Mouse (Mus musculus) ovary, postnatal 14 days (tissue): ENCODE measurements around the gene Prr13.

ENCODE experiments used
- DNase-seq: peaks from one replicate; pipeline ENCODE4 v3.0.0; 2022; ENCODE audit warnings: low spot score

The Prr13 gene

DNA sequence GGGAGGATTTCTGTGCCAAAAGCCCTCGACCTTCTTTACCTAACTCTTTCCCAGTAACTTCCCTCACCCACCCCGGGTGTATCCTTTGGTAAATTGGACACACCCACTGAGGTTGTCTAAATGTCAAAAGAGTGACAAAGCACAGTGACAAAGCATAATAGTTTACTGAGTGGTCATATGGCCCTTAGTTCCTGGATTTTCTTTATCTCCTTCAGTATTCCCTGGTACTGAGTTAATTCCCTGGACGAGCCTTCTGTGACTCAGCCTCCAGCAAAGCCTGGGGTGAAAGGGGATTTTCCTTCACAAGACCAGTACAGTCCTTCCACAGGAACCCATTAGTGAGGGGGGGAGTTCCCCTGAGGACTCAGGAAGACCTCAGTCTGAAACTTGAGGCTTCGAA is 2.1 kb downstream of the Prr13 start:
- DNase-seq = no peak

- no peak for DNase-seq
Observed at GRCm38 (mm10) chr15:102461430-102462075, 2.7 kb downstream of the Prr13 start.

DNA sequence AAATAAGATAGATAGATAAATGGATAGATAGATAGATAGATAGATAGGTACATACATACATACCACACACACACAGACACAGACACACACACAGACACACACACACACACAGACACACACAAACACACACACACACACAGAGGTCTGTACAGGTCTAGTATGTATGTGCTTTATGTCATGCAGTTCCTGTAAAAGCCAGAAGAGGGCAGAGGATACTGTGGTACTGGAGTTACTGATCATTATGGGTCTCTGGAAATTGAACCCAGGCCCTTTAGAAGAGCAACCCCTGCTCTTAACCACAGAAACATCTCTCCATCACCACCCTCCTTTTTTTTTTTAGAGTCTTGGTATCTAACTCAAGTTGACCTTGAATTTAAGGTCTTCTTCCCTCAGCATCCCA is 4.8 kb downstream of the Prr13 start:
- no peak for DNase-seq

DNA sequence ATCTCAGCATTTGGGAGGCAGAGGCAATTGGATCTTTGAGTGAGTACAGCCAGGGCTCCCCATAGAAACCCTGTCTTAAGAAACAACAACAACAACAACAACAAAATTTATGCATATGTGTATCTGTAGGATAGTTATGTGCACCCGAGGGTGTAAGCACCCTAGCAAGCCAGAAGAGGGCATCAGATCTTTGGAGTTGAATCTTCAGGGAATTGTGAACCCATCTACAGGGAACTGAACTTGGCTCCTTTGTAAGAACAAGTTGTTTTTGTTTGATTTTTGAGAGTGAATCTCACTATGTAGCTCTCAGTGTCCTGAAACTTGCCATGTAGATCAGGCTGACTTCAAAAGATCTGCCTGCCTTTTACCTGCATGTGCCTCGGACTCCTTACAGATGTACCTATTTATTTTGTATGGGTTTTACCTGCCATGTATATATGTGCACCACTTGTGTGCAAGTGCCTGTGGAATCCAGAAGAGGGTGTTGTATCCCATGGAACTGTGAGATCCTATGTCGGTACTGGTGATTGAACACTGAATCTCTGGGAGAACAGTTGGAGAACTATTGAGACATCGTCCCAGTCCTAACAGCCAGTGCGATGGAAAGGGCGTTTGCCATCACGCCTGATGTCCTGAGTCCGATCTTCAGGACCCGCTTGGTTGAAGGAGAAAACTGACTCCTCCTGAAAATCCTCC is 10.0 kb downstream of the Prr13 start:
- DNase-seq = no peak

DNA sequence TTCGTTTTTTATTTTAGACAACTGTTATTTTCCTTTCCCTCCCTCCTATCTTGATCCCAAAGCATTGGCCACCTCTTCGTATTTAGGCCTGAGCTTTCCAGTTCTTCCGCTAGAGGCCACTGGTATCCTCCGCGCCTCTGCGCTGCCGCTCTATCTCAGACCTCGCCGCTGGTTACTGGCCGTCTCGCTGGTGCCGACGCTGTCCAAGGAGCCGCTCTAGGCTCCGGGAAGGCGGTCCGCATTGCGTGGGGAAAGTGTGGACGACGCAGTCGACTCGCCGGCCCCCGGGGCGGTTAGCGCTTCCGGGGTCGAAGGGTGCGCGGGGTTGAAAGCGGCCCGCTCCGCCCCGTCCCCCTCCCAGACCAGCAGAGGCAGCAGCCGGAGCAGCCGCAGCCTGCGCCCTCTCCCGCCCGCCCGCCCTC is 11.4 kb downstream of the Prr13 start, which contains the start of gene Pcbp2:
TSS of gene Pcbp2 (plus strand) at position 357 of the 422 bp plus-strand sequence.
- peak; percentile 88 for DNase-seq

DNA sequence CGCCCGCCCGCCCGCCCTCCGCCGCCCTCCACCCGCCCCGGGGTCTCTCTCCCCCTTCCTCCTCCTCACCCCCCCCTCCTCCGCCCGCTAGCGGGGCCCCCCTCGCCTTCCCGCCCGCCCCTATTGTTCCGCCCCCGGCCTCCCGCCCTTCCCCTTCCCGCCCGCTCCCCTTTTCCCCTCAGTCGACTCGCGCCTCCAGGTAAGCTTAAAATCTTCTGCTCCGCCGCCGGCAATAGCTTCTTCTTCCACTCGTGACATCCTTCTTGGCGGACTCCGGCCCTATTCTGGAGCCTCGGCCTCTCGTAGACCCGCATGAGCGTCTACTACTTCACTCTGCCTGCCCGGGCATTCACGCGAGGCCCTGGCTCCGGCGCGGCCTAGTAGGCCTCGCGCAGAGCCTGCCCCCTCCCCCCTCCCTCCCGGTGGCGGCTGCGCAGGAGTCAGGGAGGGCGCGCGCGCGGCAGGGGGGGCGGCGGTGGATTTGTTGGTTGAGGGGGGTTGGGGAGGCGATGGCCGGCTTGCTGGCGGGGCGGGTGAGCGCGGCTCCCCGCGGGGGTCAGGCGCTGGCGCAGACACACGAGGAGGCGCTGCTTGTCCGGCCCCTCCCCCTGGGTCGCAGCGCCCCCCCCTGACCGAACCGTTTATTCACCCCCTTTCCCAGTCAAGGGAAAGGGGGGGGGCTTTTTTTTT is 11.9 kb downstream of the Prr13 start:
- peak; percentile 59 for DNase-seq

GRCm38 (mm10) chr15:102471295-102471645 is 12.4 kb downstream of the Prr13 start:
- DNase-seq = no peak

GRCm38 (mm10) chr15:102471727-102472126 is 12.9 kb downstream of the Prr13 start:
- DNase-seq = no peak

DNA sequence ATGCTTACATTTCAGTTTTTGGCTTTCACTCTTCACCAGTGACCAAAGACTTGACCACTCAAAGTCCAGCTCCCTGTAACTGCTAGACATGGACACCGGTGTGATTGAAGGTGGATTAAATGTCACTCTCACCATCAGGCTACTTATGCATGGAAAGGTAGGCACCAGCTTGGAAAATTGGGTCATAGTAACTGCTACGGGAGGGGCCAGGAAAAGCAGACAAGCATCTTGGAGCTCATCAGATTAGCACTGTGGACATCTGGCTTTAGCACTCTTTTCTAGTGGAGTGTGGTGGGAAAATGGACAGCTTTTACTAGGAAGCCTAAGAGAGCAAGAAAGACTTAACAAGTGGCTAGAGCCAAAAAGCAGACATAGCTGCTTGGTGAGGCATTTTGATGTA is 14.4 kb downstream of the Prr13 start:
- DNase-seq = no peak

DNA sequence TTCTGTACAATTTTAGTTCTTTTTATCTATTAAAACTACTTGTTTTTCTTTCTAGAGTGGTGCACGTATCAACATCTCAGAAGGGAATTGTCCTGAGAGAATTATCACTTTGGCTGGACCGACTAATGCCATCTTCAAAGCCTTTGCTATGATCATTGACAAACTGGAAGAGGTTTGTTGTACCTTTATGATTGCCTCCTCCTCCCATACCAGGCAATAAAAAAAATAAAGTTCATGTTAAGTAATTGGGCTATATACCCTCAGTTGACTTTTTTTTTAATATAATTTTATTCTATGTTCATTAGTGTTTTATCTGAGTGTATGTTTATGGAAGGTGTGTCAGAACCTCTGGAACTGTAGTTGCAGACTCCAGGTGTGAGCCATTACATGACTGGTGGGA is 15.7 kb downstream of the Prr13 start:
- no peak for DNase-seq

- DNase-seq = no peak
Observed at GRCm38 (mm10) chr15:102483136-102483535, 24.3 kb downstream of the Prr13 start.

DNA sequence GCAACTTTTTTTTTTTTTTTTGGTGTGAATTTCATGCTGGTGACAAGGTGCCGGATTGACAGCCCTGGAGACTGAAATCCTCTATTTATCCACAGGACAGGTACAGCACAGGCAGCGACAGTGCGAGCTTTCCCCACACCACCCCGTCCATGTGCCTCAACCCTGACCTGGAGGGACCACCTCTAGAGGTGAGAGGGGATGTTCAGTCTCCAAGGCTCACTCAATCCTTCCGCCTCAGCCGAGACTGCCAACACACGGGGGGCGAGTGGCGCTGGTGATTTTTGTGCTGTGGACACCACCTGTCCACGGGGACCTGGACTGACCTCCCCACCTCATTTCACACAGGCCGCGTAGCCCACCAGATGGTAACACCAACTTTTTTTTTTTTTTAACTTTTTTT is 27.0 kb downstream of the Prr13 start:
- no peak for DNase-seq

DNA sequence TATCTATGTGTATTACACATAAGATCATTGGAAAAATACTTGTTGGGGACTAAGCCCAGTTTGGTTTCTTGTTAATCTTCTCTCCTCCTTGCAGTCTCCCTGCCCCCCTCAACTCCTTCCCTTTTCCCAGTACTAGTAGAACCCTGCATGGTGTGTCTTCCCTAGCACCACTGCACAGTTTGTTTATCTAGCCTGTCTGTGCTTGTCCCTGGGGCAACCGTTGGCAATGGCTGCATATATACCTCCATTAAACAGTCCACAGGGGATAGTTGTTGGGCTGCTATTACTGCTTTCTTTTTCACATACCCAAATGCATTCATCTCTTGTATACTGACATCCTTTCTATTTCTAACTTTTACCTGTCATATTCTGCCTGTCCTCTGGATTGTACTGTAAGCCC is 28.8 kb downstream of the Prr13 start:
- DNase-seq = no peak

DNA sequence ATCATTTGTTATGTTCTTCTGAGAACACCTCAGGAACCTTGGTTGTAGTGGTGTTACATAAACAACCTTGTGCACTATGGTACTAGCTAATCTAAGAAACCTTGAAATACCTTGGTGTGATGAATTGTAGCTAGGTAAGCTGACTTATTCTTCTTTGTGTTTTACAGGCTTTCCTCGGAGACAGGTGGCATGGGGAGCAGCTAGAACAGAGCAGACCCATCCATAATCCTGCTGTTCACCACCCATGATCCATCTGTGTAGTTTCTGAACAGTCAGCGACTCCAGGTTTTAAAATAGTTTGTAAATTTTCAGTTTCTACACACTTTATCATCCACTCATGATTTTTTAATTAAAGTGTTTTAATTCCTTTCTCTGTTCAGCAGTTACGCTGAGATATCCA is 39.5 kb downstream of the Prr13 start:
- no peak for DNase-seq

- no peak for DNase-seq
Observed at GRCm38 (mm10) chr15:102499370-102499769, 40.5 kb downstream of the Prr13 start.

GRCm38 (mm10) chr15:102499851-102500250 is 41.0 kb downstream of the Prr13 start:
- no peak for DNase-seq

DNA sequence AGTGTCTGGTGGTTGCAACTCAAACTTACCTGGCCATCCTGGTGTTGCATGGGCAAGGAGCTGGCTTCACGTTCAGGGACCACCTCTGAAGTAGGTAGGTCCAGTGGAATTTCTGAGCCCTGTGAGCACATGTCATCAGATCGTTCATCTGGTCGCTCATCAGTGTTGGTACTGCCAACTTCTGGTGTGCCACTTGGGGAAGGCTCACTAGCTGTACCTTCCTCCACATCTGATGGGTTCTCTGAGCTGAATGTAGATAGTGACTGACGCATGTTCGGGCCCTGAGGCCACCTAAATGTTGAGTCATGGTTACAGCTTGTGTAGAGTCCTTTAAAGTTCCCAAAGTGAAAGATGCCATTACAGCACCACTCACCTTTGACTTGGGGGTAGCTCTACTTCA is 41.7 kb downstream of the Prr13 start:
- no peak for DNase-seq

DNA sequence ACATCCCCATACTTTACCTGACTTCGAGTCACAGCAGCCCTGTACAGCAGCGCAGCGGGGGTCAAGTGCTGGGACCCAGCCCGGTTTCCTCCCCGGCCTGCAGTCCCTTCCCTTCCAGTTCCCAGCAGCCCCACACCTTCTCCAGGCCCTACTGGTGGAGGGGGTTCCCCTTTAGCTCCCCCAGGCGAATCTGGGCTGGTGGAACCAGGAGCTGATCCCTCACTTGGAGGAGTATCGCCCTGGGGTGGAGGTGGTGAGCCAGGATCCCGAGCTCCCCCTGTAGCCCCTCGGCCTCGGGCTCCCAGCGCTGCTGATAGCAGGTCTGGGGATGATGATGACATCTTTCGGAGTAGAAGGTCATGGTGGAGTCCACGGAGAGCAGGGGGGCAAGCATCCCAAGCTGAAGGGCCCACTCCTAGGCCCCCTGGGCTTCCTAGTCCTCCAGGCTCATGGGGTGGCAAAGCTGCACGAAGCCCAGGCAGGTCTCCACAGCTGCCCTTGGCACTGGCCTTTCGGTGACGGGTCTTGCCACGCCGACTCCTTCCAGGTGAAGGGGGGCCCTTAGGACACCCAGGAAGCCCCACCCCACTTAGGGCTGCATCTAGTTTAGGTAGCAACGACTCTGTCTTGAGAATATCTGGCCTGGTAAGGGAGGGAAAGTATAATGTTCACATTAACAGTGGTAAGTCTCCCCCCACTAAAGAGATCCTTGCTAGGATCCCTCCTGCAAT is 42.4 kb downstream of the Prr13 start:
- no peak for DNase-seq

GRCm38 (mm10) chr15:102502254-102502840 is 43.5 kb downstream of the Prr13 start:
- no peak for DNase-seq

DNA sequence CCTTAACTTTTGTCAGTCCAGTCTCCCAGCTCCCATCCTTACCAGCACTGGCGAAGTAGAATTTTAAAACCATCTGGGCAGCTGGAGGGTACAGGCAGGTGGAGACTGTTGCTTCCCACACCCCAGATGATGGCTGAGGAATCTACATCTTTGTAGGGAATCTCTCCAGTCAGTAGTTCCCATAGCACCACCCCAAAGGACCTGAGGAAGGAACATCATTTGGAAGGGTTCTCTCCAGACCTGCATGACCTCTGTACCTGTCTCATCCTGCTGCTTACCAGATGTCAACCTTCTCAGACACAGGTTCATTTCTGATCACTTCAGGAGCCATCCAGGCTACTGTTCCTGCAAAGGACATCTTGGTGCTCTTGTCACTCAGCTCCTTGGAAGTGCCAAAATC is 44.6 kb downstream of the Prr13 start, which contains the start of gene Gm10337:
TSS of gene Gm10337 (plus strand) at position 276 of the 400 bp plus-strand sequence.
- no peak for DNase-seq

DNA sequence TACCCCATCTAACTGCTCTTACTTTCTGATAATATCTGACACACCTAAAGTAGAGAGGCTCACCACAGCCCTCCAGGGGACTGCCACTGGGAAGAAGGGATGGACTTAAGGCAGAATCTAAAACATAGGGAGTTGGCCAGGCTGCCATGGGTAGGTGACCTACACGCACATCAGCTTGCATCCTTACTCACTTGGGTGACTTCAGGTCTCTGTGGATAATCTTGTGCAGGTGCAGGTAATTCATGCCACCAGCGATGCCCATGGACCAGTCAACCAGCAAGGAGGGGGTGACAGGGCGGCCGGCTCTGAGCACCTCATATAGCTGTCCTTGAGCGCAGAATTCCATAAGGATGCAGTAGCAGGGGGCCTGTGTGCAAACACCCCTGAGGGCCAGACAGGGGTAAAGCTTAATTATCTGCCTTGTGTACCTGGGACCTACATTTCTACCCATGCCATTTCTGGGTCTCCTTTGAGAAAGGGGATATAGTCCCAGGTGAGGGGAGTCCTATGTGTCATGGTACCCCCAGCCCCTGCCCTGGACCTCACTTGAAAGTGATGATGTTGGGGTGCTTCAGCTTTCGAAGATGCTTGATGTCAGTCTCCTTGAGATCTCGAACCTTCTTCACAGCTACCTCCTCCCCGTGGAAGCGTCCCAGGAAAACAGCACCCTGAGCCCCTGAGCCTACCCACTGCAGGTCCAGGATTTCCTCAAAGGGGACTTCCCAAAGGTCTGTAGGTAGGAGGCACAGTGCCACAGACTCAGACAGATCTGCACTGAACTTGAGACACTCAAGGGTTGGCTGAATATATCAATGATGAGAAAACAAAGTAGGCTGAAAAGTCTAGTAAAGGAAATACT is 45.3 kb downstream of the Prr13 start:
- no peak for DNase-seq
